Mouse (Mus musculus) liver, embryonic 13.5 days (tissue): ENCODE results near the gene Btbd9. TPM values are rescaled to one million over a fixed set of nuclear protein-coding genes. Genes with fewer than 3 reads are reported as not detected.
"Not testable (repeated sequence)": the region's sequence is repeated elsewhere in the genome, so short reads cannot be mapped to it uniquely, and the experiment has no call there.

Experiments used
- ATAC-seq: fragments of 200-750 bp; cut with Nextera tagmentation; 2 replicates; pipeline ENCODE4 v1.8.0; 2017; ENCODE audit warnings: low read depth, mild to moderate bottlenecking, moderate number of reproducible peaks, moderate library complexity
- DNase-seq: peaks from one replicate; pipeline ENCODE4 v3.0.0; 2022
- H3K27ac ChIP-seq: fragments of 300-500 bp; sonication (generic); 2 replicates; pipeline ENCODE4 v1.5.1; 2015; ENCODE audit warnings: moderate library complexity, mild to moderate bottlenecking, inconsistent platforms
- H3K27me3 ChIP-seq: fragments of 300-500 bp; sonication (generic); 2 replicates; pipeline ENCODE4 v1.6.1; 2015; ENCODE audit warnings: mild to moderate bottlenecking, inconsistent platforms
- H3K36me3 ChIP-seq: fragments of 300-500 bp; sonication (generic); 2 replicates; pipeline ENCODE4 v1.6.1; 2015; ENCODE audit warnings: mild to moderate bottlenecking, inconsistent platforms
- H3K4me1 ChIP-seq: fragments of 300-500 bp; sonication (generic); replicated peaks from 2 replicates; pipeline ENCODE4 v1.6.1; 2015; ENCODE audit warnings: inconsistent platforms
- H3K4me2 ChIP-seq: fragments of 300-500 bp; sonication (generic); 2 replicates; pipeline ENCODE4 v1.6.1; 2015; ENCODE audit warnings: inconsistent platforms, mild to moderate bottlenecking, moderate library complexity
- H3K4me3 ChIP-seq: fragments of 300-500 bp; sonication (generic); replicated peaks from 2 replicates; pipeline ENCODE4 v1.5.1; 2015; ENCODE audit warnings: mild to moderate bottlenecking, inconsistent platforms
- H3K9ac ChIP-seq: fragments of 300-500 bp; sonication (generic); 2 replicates; pipeline ENCODE4 v1.6.1; 2015; ENCODE audit warnings: mild to moderate bottlenecking, inconsistent platforms
- H3K9me3 ChIP-seq: fragments of 300-500 bp; sonication (generic); replicated peaks from 2 replicates; pipeline ENCODE4 v1.6.1; 2016; ENCODE audit warnings: inconsistent platforms
- WGBS: fragments of 180-500 bp; shearing (Covaris S2); methylation state at CpG from one replicate; pipeline ENCODE4 v1.1.7; 2015; ENCODE audit not compliant: insufficient replicate concordance; 5-methylcytosine and 5-hydroxymethylcytosine counted together
- polyA plus RNA-seq: library from polyadenylated mRNA; unstranded; fragments of >200 nt; fragmentation: Nextera tagmentation; extraction: Ambion mirVana; gene quantifications from 2 replicates; pipeline ENCODE4 v1.2.1, GENCODE M21; 2015

Gene Btbd9
- polyA plus RNA-seq, 1 experiment from 2014 or later: 14.5 TPM

GRCm38 (mm10) chr17:30510171-30510570, 66.1 kb downstream of the Btbd9 start:
- H3K27me3 ChIP-seq: no peaks in the 10 kb centered on the region
- H3K9ac ChIP-seq: no peak overlapping the region
- no peak overlapping the region for H3K27ac ChIP-seq
- WGBS: 72% methylated on average over 6 of the region's 6 CpGs
- H3K9me3 ChIP-seq: no peaks in the 10 kb centered on the region
- DNase-seq (no peak), ATAC-seq (no peak)
- no peaks in the 10 kb centered on the region for H3K4me1 ChIP-seq
- H3K36me3 ChIP-seq: no peaks in the 10 kb centered on the region
- H3K4me3 ChIP-seq: no peak overlapping the region
- no peak overlapping the region for H3K4me2 ChIP-seq

- H3K9me3 ChIP-seq: no peaks in the 10 kb centered on the region
- H3K36me3 ChIP-seq: no peaks in the 10 kb centered on the region
- H3K27me3 ChIP-seq: no peaks in the 10 kb centered on the region
- H3K27ac ChIP-seq: no peak overlapping the region
- DNase-seq (no peak), ATAC-seq (no peak)
- H3K4me3 ChIP-seq: no peak overlapping the region
- WGBS: 84% methylated on average over 6 of the region's 6 CpGs
- H3K4me2 ChIP-seq: no peak overlapping the region
- H3K9ac ChIP-seq: no peak overlapping the region
- no peaks in the 10 kb centered on the region for H3K4me1 ChIP-seq
Observed at GRCm38 (mm10) chr17:30509646-30510045, 66.6 kb downstream of the Btbd9 start.

GRCm38 (mm10) chr17:30507636-30508576, 68.4 kb downstream of the Btbd9 start:
- DNase-seq (no peak), ATAC-seq (no peak)
- H3K4me2 ChIP-seq: no peak overlapping the region
- no peak overlapping the region for H3K9ac ChIP-seq
- H3K4me3 ChIP-seq: no peak overlapping the region
- H3K4me1 ChIP-seq: no peaks in the 10 kb centered on the region
- no peak overlapping the region for H3K27ac ChIP-seq
- 76% methylated on average over 9 of the region's 9 CpGs for WGBS
- no peaks in the 10 kb centered on the region for H3K27me3 ChIP-seq
- H3K36me3 ChIP-seq: no peaks in the 10 kb centered on the region
- no peaks in the 10 kb centered on the region for H3K9me3 ChIP-seq

GRCm38 (mm10) chr17:30506916-30507315, 69.4 kb downstream of the Btbd9 start:
- Histone ChIP-seq H3K4me1 (no peaks in the 10 kb centered on the region), H3K9ac (no peak overlapping the region), H3K27me3 (no peaks in the 10 kb centered on the region), H3K27ac (no peak overlapping the region), H3K9me3 (no peaks in the 10 kb centered on the region), H3K4me3 (no peak overlapping the region), H3K36me3 (no peaks in the 10 kb centered on the region), H3K4me2 (no peak overlapping the region)
- DNase-seq: no peak
- WGBS: 67% methylated on average over 5 of the region's 5 CpGs
- ATAC-seq: no peak

- WGBS: 89% methylated on average over 11 of the region's 11 CpGs
- not testable (repeated sequence) for H3K36me3 ChIP-seq, DNase-seq, H3K27me3 ChIP-seq, H3K4me3 ChIP-seq, H3K9me3 ChIP-seq, H3K4me1 ChIP-seq, H3K27ac ChIP-seq, ATAC-seq, H3K9ac ChIP-seq, H3K4me2 ChIP-seq
Observed at GRCm38 (mm10) chr17:30499541-30499940, 76.7 kb downstream of the Btbd9 start.

- DNase-seq (no peak), ATAC-seq (no peak)
- H3K36me3 ChIP-seq: 0 out of 2 replicates have a peak, but pooled peaks cover 4% of the 10 kb centered on the region
- WGBS: 73% methylated on average over 5 of the region's 5 CpGs
- H3K27ac ChIP-seq: no peak overlapping the region
- H3K4me1 ChIP-seq: no peaks in the 10 kb centered on the region
- H3K27me3 ChIP-seq: no peaks in the 10 kb centered on the region
- no peak overlapping the region for H3K4me3 ChIP-seq
- H3K4me2 ChIP-seq: no peak overlapping the region
- no peak overlapping the region for H3K9ac ChIP-seq
- H3K9me3 ChIP-seq: no peaks in the 10 kb centered on the region
Observed at GRCm38 (mm10) chr17:30498779-30499178, 77.5 kb downstream of the Btbd9 start.

GRCm38 (mm10) chr17:30498376-30498719, 77.9 kb downstream of the Btbd9 start:
- Histone ChIP-seq H3K4me2 (no peak overlapping the region), H3K27ac (no peak overlapping the region), H3K4me3 (no peak overlapping the region), H3K4me1 (no peaks in the 10 kb centered on the region), H3K9ac (no peak overlapping the region), H3K27me3 (no peaks in the 10 kb centered on the region), H3K36me3 (0 out of 2 replicates have a peak, but pooled peaks cover 4% of the 10 kb centered on the region), H3K9me3 (no peaks in the 10 kb centered on the region)
- 72% methylated on average over 6 of the region's 6 CpGs for WGBS
- DNase-seq: no peak
- no peak for ATAC-seq

GRCm38 (mm10) chr17:30497525-30498375, 78.5 kb downstream of the Btbd9 start:
- WGBS: 71% methylated on average over 11 of the region's 11 CpGs
- DNase-seq (no peak), ATAC-seq (no peak)
- Histone ChIP-seq H3K4me1 (no peaks in the 10 kb centered on the region), H3K9ac (no peak overlapping the region), H3K9me3 (no peaks in the 10 kb centered on the region), H3K27ac (no peak overlapping the region), H3K27me3 (no peaks in the 10 kb centered on the region), H3K4me3 (no peak overlapping the region), H3K4me2 (no peak overlapping the region), H3K36me3 (0 out of 2 replicates have a peak, but pooled peaks cover 4% of the 10 kb centered on the region)

- no peak overlapping the region for H3K27ac ChIP-seq
- no peak for ATAC-seq
- 80% methylated on average over 2 of the region's 2 CpGs for WGBS
Observed at GRCm38 (mm10) chr17:30495567-30495966, 80.7 kb downstream of the Btbd9 start.

GRCm38 (mm10) chr17:30495154-30495553, 81.1 kb downstream of the Btbd9 start:
- 78% methylated on average over 2 of the region's 2 CpGs for WGBS

More at GRCm38 (mm10) chr17:30495567-30495966, 80.7 kb downstream of the Btbd9 start:
- no peak for DNase-seq
- Histone ChIP-seq H3K27me3 (no peaks in the 10 kb centered on the region), H3K4me2 (no peak overlapping the region), H3K4me3 (no peak overlapping the region), H3K9me3 (no peaks in the 10 kb centered on the region), H3K4me1 (no peaks in the 10 kb centered on the region), H3K9ac (no peak overlapping the region), H3K36me3 (0 out of 2 replicates have a peak, but pooled peaks cover 7% of the 10 kb centered on the region)

GRCm38 (mm10) chr17:30493481-30493880, 82.8 kb downstream of the Btbd9 start:
- H3K27me3 ChIP-seq: no peaks in the 10 kb centered on the region
- no peak overlapping the region for H3K4me2 ChIP-seq
- H3K36me3 ChIP-seq: 0 out of 2 replicates have a peak, but pooled peaks cover 3% of the 10 kb centered on the region
- H3K27ac ChIP-seq: no peak overlapping the region
- ATAC-seq (no peak), DNase-seq (no peak)
- H3K4me3 ChIP-seq: no peak overlapping the region
- H3K9me3 ChIP-seq: no peaks in the 10 kb centered on the region
- no peak overlapping the region for H3K9ac ChIP-seq
- 87% methylated on average over 6 of the region's 6 CpGs for WGBS
- H3K4me1 ChIP-seq: no peaks in the 10 kb centered on the region

More at GRCm38 (mm10) chr17:30495154-30495553, 81.1 kb downstream of the Btbd9 start:
- no peak overlapping the region for H3K27ac ChIP-seq
- ATAC-seq (no peak), DNase-seq (no peak)
- H3K9me3 ChIP-seq: no peaks in the 10 kb centered on the region
- 0 out of 2 replicates have a peak, but pooled peaks cover 7% of the 10 kb centered on the region for H3K36me3 ChIP-seq
- no peak overlapping the region for H3K9ac ChIP-seq
- no peaks in the 10 kb centered on the region for H3K4me1 ChIP-seq
- no peak overlapping the region for H3K4me2 ChIP-seq
- H3K27me3 ChIP-seq: no peaks in the 10 kb centered on the region
- H3K4me3 ChIP-seq: no peak overlapping the region
